Mouse (Mus musculus): ENCODE data around the gene Nr5a2.

Nr5a2 gene

DNA sequence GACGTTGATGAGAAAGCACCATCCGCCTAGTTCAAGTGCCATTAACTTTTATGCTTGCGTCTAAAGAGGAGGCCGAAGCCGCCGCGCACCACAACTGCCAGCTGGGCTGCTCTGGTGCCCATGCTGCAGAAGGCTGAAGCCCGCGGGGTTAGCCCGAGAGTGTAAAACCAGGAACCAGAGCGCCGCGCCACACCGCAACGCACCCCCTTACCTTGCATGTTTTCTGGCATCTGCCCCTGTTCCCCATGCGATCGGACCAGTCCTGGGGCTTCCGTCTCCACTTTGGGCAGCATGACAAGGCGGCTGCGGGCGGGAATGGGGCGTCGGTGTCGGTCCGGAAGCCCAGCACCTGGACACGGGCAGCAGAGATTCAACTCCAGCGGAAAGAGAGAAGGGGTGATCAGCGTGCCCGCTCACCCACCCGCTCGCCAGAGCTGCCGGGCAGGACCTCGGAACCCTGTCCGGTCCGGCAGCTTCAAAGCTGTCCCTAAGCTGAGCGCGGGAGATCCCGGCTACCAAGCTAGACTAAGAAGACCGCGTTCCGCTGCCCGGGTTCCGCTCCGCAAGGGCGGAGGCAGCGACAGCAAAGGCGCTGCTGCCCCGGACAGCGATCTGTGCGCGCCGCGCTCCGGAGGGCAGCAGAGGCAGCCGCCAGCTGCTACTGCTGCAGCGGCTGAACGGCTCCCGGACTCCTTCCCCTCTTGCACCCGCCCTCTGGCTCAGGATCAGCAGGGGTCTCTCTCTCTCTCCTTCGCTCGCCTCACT is 11.6 kb downstream of the Nr5a2 start:
- peak; percentile 66 for DNase-seq

- DNase-seq: no peak
Measured at GRCm38 (mm10) chr1:136948127-136948422, 12.2 kb downstream of the Nr5a2 start.

DNA sequence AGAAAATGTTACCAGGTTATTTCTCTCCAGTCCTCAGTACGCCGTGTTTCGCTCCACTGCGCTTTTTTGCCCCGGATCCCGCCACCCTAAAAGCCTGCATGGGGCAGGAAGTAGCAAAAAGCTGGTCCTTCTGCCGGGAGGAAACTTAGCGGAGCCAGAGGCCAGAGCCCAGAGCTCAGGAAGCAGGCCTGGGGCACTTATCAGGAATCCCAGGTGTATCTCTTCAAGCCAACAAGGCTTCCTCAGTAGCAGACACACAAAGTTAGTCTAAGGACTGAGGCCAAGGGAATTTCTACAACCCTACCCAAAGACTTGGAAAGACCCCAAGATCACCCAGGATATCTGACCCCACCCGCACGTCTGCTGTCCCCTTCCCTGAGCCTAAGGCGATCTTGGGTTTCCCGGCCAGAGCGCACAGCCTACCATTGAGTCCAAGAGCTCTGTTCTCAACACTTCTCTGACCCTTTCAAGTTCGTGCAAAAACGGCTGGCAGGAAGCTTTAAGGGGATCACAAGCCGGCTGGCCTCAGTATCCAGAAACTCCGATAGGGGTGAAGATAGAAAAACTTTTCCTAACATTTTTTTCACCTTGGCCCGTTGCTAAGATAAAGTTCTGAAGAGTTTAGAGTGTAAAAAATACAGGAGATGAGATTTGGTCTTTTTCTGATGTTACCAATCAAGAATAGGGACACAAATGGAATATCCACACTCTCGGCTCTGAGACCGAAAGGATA is 12.7 kb downstream of the Nr5a2 start:
- no peak for DNase-seq

GRCm38 (mm10) chr1:136946806-136947393 is 13.3 kb downstream of the Nr5a2 start:
- no peak for DNase-seq

DNA sequence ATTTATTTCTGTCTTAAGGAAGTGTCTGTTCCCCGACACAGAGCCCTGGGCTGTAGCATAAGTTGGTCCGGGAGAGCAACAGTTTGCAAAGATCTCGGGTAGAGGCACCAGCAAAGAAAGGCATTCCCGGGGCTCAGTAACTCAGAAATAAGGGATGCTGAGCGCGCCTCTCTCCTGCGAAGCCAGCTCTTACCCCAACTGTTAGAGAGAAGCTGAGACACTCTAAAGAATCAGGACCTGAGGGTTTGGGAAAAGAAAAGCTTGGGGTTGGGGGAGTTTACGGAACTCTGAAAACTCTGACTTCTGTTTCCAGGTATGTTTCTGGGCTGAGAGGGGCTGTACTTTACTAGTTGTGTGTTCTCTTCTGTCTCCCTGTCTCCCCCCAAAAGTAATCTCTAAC is 13.8 kb downstream of the Nr5a2 start:
- no peak for DNase-seq

DNA sequence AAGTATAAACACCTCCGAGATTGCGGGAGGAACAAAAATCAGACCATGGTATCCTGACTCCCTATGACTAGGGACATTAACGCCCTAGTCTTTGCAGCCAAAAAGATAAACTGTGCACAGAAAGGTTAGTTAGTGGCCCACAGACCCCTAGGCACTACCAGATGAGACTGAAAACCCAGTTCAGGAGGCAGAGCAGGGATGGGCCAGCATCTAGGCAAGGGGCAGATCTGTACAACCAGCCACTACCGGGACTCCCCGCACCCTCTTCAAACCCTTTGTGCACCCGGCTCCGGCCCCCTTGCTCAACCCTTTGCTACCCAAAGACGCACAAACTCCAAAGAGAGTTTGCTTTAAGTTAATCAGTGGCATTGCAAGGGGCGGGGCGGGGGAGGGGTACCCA is 14.4 kb downstream of the Nr5a2 start:
- DNase-seq: no peak

- no peak for DNase-seq
Measured at GRCm38 (mm10) chr1:136945426-136945825, 14.8 kb downstream of the Nr5a2 start.

DNA sequence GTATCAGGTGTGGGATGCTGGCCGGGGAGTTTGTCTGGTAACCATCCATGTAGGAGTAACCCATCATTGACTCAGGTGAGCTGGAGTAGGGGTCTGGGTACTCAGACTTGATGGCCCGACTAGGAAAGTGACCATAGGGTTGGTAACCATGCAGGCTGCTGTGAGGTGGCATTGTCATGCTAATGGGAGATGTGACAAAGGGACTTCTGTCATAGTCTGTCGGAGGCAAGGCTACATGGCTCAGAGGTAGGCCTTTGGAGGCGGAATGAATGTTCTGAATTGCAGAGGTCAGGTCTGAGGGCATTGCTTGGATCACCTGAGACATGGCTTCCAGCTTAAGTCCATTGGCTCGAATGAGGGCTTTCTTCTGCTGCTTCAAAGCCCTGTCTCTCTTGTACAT is 19.6 kb downstream of the Nr5a2 start:
- DNase-seq: no peak

DNA sequence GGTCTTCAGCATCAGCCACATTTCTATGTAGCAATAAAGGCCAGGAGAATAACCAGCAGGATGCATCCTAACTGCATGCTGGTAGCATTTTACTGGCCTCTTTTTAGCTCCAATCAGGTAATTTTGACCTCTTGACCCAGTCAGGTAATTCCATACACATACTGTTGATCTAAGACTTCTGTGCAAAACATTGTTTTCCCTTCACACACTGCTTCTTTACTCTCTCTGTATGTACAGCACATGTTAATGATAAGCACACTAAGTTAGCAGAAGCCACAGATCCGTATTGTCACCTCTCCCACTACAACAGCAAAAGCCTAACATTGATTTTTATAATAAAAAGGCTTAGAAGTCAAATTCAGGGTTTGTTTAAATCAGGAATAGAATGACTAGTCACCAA is 21.0 kb downstream of the Nr5a2 start:
- DNase-seq: no peak

DNA sequence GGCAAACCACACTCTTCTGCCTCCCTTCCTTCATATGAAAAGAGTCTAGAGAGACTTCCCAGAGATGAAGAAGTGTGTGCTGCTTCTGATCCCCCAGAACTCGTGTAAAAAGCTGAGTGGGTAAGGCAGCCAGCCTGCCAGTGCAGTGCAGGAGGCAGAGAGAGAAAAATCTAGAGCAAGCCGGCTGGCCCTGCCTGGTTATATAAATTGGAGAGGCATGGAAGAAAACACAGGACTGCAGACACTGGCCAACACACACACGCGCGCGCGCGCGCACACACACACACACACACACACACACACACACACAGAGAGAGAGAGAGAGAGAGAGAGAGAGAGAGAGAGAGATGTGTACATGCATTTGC is 24.3 kb downstream of the Nr5a2 start:
- DNase-seq: no peak

DNA sequence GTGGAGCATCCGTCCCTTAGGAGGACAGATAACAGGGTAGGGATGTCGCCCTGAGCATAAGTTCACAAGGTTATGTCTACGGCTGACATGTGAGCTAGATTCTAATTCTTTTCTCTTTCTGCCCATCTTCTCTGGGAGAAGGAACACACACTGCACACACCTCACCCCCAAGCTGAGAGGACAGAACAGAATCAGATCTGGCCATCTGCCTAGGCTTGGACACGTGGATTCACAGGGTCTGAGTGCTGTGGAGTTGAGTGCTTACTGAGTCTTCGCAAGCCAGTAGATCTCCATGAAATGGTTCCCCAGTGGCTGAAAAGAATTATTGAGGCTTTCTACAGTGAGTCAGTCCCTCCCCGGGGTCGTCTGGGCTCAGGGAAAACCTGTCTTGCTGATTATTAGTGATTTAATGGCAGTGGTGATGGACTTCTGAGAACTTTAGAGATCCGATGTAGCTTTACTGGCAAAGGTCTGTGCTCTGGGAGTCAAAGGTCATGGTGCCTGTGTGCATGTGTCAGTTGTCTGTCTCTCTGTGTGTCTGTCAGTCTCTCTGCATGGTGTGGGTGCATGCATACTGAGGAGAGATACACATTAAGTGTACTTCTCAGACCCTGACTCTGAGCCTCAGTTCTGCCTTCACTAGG is 24.8 kb downstream of the Nr5a2 start:
- DNase-seq: no peak

GRCm38 (mm10) chr1:136934051-136934450 is 26.2 kb downstream of the Nr5a2 start:
- DNase-seq: no peak

- DNase-seq: no peak
Measured at GRCm38 (mm10) chr1:136931026-136931425, 29.2 kb downstream of the Nr5a2 start.

DNA sequence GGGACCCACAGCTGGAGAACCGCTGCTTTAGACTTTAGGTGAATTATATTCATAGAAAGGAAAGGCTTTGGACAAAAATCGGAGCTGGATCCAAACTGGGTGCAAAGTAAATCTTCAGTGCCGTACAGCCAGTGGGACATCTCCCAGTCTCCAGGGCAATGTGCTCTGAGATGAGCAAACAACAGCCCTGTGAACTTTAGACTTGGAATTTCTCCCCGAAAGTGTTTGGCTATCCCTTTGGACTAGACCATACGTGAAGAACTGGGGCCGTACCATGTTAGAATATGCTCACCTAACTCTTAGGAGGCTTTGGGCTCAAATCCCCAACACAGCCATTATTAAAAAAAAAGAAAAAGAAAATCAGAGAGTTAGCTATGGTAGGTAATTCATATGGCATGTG is 30.5 kb downstream of the Nr5a2 start:
- DNase-seq: no peak

DNA sequence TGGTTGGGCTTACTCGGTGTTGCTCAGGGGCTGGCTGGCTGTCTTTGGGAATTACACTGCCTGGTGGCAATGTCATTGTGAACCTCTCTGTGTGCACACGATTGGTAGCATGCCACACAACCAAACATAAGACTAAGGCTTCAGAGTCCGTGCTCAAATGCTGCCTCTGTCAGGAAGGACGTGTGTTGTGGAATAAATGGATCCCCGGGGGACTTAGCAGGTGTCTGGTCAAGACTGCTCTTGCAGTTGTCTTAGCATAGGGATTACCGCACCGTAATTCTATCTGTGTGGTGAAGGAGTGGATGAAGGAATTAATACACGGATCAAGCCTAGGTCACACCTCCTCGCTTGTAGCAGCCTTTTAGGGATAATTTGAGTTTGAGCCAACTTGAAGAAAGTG is 32.8 kb downstream of the Nr5a2 start:
- no peak for DNase-seq

GRCm38 (mm10) chr1:136926026-136926425 is 34.2 kb downstream of the Nr5a2 start:
- DNase-seq: no peak

- no peak for DNase-seq
Measured at GRCm38 (mm10) chr1:136920089-136920488, 40.2 kb downstream of the Nr5a2 start.

DNA sequence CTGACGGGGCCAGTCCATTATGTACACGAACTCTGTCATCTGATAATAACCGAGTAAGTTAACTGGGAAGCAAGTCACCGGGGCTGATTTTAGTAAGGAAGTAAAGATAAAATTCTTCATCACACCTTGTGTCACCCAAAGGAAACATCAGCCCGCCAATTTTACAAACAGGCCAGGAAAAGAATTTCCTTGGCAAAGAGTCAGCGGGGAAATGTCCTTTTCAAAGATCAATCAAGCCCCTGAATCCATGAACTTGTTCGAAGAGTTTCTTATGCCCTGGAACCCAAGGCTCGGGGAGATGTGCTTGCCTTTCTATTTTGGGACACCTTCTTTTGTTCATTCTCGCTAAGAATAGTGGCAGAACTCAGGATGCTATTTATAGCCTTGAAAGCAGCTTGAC is 41.5 kb downstream of the Nr5a2 start:
- DNase-seq: peak; percentile 40

DNA sequence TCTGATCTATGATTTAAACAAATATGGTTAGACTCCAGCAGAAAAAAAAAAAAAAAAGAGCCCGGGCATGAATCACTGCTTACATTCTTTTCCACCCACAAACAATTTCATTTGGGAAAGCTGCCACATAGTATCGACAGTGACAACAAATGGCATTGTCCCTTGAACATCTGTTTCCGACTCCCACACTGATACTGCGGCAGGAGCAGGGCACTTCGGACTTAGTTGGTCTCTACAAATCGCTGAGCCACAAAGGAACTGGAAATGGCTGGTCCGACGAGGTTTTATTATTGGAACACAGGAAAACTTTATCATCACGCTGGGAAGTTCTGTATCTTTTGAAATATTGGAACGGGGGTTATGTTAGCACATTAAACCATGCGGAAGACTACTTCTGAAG is 44.8 kb downstream of the Nr5a2 start:
- DNase-seq: peak; percentile 53

DNA sequence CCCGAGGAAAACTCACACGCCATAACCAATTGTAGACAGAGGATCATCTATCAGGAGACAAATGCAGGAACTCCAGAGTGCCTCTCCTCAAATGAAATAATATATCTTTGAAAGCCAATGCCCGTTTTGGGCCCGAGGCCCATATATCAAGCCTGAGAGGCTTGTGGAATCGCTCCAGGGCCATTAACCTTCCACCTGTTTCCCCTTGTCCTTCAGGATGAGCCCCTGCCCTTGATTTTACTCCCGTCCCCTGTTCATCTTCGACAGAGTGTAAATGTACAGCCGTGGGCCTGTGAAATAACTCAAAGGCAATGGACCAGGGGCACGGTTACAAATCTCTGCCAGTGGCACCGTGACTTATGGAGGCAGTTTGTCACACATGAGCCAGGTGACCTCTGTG is 48.3 kb downstream of the Nr5a2 start:
- no peak for DNase-seq

DNA sequence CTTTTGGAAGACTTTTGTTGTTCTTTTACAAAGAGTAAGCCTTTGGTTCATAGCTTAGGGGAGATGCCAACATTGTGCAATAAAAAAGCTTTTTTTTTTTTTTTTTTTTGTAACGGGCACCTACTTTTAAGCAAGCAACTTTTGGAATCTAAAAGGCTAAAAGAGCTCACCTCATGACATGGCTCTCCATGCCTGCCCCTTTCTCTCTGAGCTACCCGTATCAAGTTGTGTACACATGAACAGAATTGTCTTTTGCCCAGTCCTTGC is 48.7 kb downstream of the Nr5a2 start:
- no peak for DNase-seq

- no peak for DNase-seq
Measured at GRCm38 (mm10) chr1:136910741-136911593, 49.3 kb downstream of the Nr5a2 start.

GRCm38 (mm10) chr1:136910144-136910543 is 50.1 kb downstream of the Nr5a2 start:
- no peak for DNase-seq
